Mouse (Mus musculus): ENCODE results near the gene Rbfox3.

GRCm38 (mm10) chr11:118851391-118851790 is 60.0 kb downstream of the Rbfox3 start:
- TF ChIP-seq POLR2A (IDR thresholded peaks at IDR 0.05; ENCODE audit: insufficient read length, low read depth) (no peak), SRF (IDR thresholded peaks at IDR 0.05; ENCODE audit: control insufficient read depth, insufficient read length, low read depth) (no peak), E2F4 (IDR thresholded peaks at IDR 0.05; ENCODE audit: insufficient read depth) (no peak), REST (IDR thresholded peaks at IDR 0.05; ENCODE audit: insufficient read depth, insufficient read length) (no peak), CEBPB (IDR thresholded peaks at IDR 0.05; ENCODE audit: insufficient read depth, poor library complexity, severe bottlenecking) (no peak), MYOG (IDR thresholded peaks at IDR 0.05; ENCODE audit: control insufficient read depth in 1 of 3, insufficient read depth in 1 of 3, insufficient read length in 2 of 3, low read depth in 2 of 3) (no peak), TCF3 (IDR thresholded peaks at IDR 0.05; ENCODE audit: insufficient read length, low read depth) (no peak)

All from myocyte (in vitro differentiated cells).